Mouse (Mus musculus) cerebellum, postnatal 4 days (tissue): ENCODE measurements around the gene Dtx1.

Source experiments
- DNase-seq, 2 experiments: peaks; one replicate each; pipeline ENCODE4 v3.0.0; 2022; ENCODE audit warnings: low spot score in 2 of 2, mixed read lengths in 1 of 2

Dtx1 gene

GRCm38 (mm10) chr5:120643365-120644085, 68.2 kb downstream of the Dtx1 start:
- no peak for DNase-seq

- no peak for DNase-seq
These were observed 71.6 kb downstream of the Dtx1 start for GRCm38 (mm10) chr5:120640094-120640493.

GRCm38 (mm10) chr5:120635633-120636032, 76.1 kb downstream of the Dtx1 start:
- DNase-seq, result no peak

- DNase-seq, result no peak
These were observed 76.9 kb downstream of the Dtx1 start for GRCm38 (mm10) chr5:120634860-120635259.

GRCm38 (mm10) chr5:120634131-120634530, 77.6 kb downstream of the Dtx1 start, which contains the start of gene Cfap73:
TSS of gene Cfap73 (minus strand) at chr5:120634235.
- DNase-seq, result no peak

GRCm38 (mm10) chr5:120631892-120632291, 79.8 kb downstream of the Dtx1 start:
- no peak for DNase-seq

GRCm38 (mm10) chr5:120631128-120631527, 80.6 kb downstream of the Dtx1 start:
- no peak for DNase-seq
